Mouse (Mus musculus): Measurements from ENCODE around the gene Npdc1. TPM values are rescaled to one million over a fixed set of nuclear protein-coding genes. Genes with fewer than 3 reads are reported as not detected.

Npdc1 gene
- total and polyA plus RNA-seq, 2 experiments from 2014 or later = 21.0 to 43.0 TPM

DNA sequence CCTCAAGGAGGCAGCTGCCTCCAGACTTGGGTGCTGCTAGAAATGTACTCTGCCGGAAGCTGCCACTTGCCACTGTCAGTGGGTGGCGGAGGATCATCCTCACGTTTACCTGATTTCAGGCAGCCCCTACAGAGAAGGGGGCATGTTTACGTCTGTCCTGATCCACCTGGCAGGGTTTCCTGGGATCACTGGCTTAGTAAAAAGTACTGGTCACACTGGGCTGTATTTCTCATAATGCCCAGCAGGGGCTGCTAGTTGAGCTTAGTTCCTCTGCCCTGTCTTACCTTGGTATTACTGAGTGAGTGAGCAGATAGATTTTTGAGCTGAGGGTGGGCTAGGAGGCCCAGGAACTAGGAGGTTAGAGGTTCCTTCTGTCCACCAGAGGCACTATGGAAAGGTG lies 22.6 kb upstream of the Npdc1 start:
- no peak for ATAC-seq (ENCODE audit: insufficient read depth, low read depth)
- Histone ChIP-seq H3K4me3 (ENCODE audit: low read depth, low read length) (no peak overlapping the region), H3K4me2 (ENCODE audit: low read depth, low read length) (no peak overlapping the region), H3K36me3 (replicated peaks; ENCODE audit: control insufficient read depth, insufficient read depth, low read length) (peaks cover 30% of the 10 kb centered on the region), H3K9me3 (replicated peaks; ENCODE audit: control insufficient read depth, low read length) (no peaks in the 10 kb centered on the region), H3K27ac (ENCODE audit: low read depth) (no peak overlapping the region), H3K9ac (replicated peaks; ENCODE audit: low read depth, low read length) (no peak overlapping the region), H3K4me1 (ENCODE audit: control insufficient read depth, insufficient read depth) (peaks cover 17% of the 10 kb centered on the region), H3K27me3 (ENCODE audit: control insufficient read depth, insufficient read depth, low read length) (no peaks in the 10 kb centered on the region)
- no peak for DNase-seq (ENCODE audit: low spot score)
- peak; percentile 69 for TF ChIP-seq CTCF (IDR thresholded peaks at IDR 0.05; ENCODE audit: low read depth)
- no peak for TF ChIP-seq EP300 (IDR thresholded peaks at IDR 0.05; ENCODE audit: low read depth)
- 62% methylated on average over 4 of the region's 4 CpGs for WGBS

DNA sequence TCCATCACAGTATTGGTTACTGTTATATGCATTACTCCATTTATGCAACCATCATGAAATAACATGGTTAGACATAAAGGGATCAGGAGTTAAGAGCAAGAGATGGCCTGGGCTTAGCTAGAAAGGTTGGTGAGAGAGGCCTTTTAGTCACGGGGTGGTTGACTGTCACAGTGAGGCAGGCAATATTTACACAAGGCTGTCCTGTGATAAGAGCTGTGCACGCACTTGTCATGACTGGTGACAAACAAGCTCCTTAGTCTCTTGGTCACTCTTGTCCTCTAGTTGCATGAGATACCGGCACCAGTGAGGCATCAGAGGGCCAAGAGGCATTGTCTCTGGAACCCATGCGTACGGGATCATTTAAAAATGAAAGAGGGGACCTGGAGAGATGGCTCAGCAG lies 14.7 kb upstream of the Npdc1 start:
- no peak overlapping the region for H3K4me2 ChIP-seq (ENCODE audit: low read depth, low read length)
- no peaks in the 10 kb centered on the region for H3K27me3 ChIP-seq (ENCODE audit: control insufficient read depth, insufficient read depth, low read length)
- no peak overlapping the region for H3K4me3 ChIP-seq (ENCODE audit: low read depth, low read length)
- TF ChIP-seq EP300 (IDR thresholded peaks at IDR 0.05; ENCODE audit: low read depth) (no peak), CTCF (IDR thresholded peaks at IDR 0.05; ENCODE audit: low read depth) (no peak)
- H3K9me3 ChIP-seq (replicated peaks; ENCODE audit: control insufficient read depth, low read length) = no peaks in the 10 kb centered on the region
- H3K9ac ChIP-seq (replicated peaks; ENCODE audit: low read depth, low read length) = no peak overlapping the region
- ATAC-seq (ENCODE audit: insufficient read depth, low read depth) = no peak
- DNase-seq (ENCODE audit: low spot score) = no peak
- no peaks in the 10 kb centered on the region for H3K4me1 ChIP-seq (ENCODE audit: control insufficient read depth, insufficient read depth)
- no peaks in the 10 kb centered on the region for H3K36me3 ChIP-seq (replicated peaks; ENCODE audit: control insufficient read depth, insufficient read depth, low read length)
- no peak overlapping the region for H3K27ac ChIP-seq (ENCODE audit: low read depth)
- WGBS = 57% methylated on average over 5 of the region's 5 CpGs

DNA sequence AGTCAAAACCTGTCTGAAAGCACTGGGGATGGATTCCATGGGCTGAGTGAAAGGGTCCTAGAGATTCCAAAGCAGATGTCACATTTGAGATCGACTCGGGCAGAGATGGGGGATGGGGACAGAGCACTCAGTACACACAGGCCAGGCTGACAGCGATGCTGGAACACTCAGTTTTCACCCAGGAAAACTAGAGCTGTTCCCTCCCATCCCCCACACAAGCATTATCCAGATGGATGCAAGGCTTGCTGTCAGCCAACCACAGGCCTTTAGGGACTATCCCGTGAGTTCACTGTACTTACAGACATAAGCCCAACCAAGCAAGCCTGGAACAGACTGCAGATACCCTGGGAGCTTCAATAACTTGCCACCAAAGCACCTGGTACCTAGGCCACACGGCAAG lies 7.9 kb upstream of the Npdc1 start:
- H3K27ac ChIP-seq (ENCODE audit: low read depth) = no peak overlapping the region
- H3K4me1 ChIP-seq (ENCODE audit: control insufficient read depth, insufficient read depth) = peaks cover 5% of the 10 kb centered on the region; the same call in 1 of the 2 replicates
- H3K27me3 ChIP-seq (ENCODE audit: control insufficient read depth, insufficient read depth, low read length) = peaks cover 29% of the 10 kb centered on the region
- 58% methylated on average over 5 of the region's 5 CpGs for WGBS
- no peak for TF ChIP-seq EP300 (IDR thresholded peaks at IDR 0.05; ENCODE audit: low read depth)
- no peak for TF ChIP-seq CTCF (IDR thresholded peaks at IDR 0.05; ENCODE audit: low read depth)
- H3K36me3 ChIP-seq (replicated peaks; ENCODE audit: control insufficient read depth, insufficient read depth, low read length) = no peaks in the 10 kb centered on the region
- H3K4me3 ChIP-seq (ENCODE audit: low read depth, low read length) = no peak overlapping the region
- no peak for ATAC-seq (ENCODE audit: insufficient read depth, low read depth)
- DNase-seq (ENCODE audit: low spot score) = no peak
- no peak overlapping the region for H3K4me2 ChIP-seq (ENCODE audit: low read depth, low read length)
- H3K9me3 ChIP-seq (replicated peaks; ENCODE audit: control insufficient read depth, low read length) = no peaks in the 10 kb centered on the region
- H3K9ac ChIP-seq (replicated peaks; ENCODE audit: low read depth, low read length) = no peak overlapping the region

DNA sequence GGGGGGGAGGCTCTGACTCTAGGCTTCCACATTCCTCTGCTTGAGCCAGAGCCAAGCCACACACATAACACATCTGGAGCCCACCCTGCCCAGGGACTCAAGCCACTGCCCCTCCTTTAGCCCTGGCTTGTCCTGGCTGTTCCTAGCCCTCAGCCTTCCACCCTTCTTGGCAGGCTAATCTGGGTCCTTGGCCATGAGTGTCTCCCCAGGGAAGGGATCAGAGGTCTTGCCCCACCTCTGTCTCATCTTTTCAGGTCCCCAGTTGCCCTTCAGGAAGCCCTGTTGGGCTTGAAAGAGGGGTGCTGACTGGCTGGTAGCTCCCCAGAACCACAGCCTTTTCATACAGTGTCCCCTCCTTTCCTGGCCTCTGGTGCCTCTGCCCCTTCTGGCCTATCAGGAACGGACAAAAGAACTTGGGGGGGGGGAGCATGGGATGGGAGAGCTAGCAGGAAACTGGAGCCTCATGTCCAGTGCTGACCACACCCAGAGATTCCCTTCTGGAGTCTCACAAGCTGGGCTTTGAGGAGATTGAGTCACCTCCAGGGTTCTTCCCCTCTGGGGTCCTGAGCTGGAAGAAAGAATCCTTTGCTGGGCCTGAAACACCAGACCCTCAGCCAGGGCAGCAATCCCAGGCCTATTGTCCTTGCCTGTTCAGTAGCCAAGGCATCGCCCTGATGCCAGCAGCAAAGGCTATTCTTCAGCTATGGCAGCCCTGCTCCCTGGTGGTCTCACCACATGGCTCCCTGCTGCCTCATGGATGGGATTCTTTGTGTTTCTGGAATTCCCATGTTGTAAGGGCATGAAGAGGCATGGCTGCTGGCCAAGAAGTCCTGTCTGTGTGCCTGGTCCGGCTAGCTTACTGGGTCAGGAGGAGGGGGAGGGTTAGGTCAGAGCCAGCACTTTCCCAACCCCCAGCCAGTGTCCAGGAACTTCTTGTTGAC lies 4.6 kb upstream of the Npdc1 start:
- Histone ChIP-seq H3K27ac (ENCODE audit: low read depth) (no peak overlapping the region; the same call in 1 of the 2 replicates), H3K36me3 (replicated peaks; ENCODE audit: control insufficient read depth, insufficient read depth, low read length) (no peaks in the 10 kb centered on the region), H3K27me3 (ENCODE audit: control insufficient read depth, insufficient read depth, low read length) (peaks cover 62% of the 10 kb centered on the region), H3K4me3 (ENCODE audit: low read depth, low read length) (no peak overlapping the region), H3K9me3 (replicated peaks; ENCODE audit: control insufficient read depth, low read length) (no peaks in the 10 kb centered on the region), H3K4me1 (ENCODE audit: control insufficient read depth, insufficient read depth) (peaks cover 5% of the 10 kb centered on the region; the same call in 1 of the 2 replicates), H3K9ac (replicated peaks; ENCODE audit: low read depth, low read length) (no peak overlapping the region), H3K4me2 (ENCODE audit: low read depth, low read length) (no peak overlapping the region)
- ATAC-seq (ENCODE audit: insufficient read depth, low read depth) (peak; percentile 37; the same call in 1 of the 2 replicates), DNase-seq (ENCODE audit: low spot score) (peak; percentile 25)
- 26% methylated on average over 3 of the region's 3 CpGs for WGBS
- no peak for TF ChIP-seq CTCF (IDR thresholded peaks at IDR 0.05; ENCODE audit: low read depth)
- TF ChIP-seq EP300 (IDR thresholded peaks at IDR 0.05; ENCODE audit: low read depth) = no peak

DNA sequence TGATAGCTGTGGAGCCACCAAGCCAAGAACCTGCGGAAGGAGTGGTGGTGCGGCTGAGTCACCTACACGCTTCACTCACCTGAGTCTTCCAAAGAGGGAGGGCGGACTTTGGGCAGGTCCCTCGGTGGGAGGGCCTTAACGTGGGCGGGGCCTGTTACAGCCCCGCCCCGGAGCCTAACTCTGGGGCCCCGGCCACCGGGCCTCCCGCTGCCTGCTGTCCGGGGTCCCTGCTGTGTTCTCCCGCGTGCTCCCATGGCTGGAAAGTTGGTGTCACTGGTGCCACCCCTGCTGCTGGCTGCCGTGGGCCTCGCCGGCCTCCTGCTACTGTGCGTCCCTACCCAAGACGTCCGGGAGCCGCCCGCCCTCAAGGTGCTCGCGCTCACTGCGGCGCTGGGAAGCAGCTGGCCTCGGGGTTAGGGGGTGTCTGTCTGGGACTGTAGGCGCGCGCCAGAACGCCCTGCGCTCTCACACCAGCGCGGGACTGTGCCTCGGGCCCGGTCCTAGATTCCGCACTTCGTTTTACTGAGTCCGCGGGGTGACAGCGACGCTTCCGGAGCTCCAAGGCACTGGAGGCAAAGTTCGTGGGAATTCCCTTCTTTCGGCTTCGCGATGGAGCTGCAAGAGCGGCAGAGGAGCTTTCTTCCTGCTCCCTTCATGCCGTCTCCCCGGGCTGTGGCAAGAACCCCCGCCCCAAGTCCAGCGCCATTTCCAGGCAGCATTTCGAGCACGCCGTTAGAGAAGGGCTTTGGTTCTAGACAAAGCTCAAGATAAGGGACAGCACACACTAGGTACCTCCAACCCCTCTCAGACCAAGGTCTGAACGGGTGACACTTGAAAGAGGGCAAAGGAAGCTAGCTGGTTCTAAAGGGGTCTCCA lies 3.2 kb upstream of the Npdc1 start, which contains the start of gene Entpd2:
Gene Entpd2 (plus strand): TSS at position 154 of the 876 bp plus-strand sequence.
- Histone ChIP-seq H3K27ac (ENCODE audit: low read depth) (no peak within 1 kb of the TSS; the same call in 1 of the 2 replicates), H3K4me1 (ENCODE audit: control insufficient read depth, insufficient read depth) (peaks cover 5% of the 10 kb centered on the region; the same call in 1 of the 2 replicates), H3K4me3 (ENCODE audit: low read depth, low read length) (peak within 1 kb of the TSS; percentile 42), H3K4me2 (ENCODE audit: low read depth, low read length) (peak within 1 kb of the TSS; percentile 60), H3K9me3 (replicated peaks; ENCODE audit: control insufficient read depth, low read length) (no peaks in the 10 kb centered on the region), H3K36me3 (replicated peaks; ENCODE audit: control insufficient read depth, insufficient read depth, low read length) (no peaks in the 10 kb centered on the region), H3K27me3 (ENCODE audit: control insufficient read depth, insufficient read depth, low read length) (peaks cover 76% of the 10 kb centered on the region), H3K9ac (replicated peaks; ENCODE audit: low read depth, low read length) (no peak within 1 kb of the TSS)
- DNase-seq (ENCODE audit: low spot score) (peak; percentile 13), ATAC-seq (ENCODE audit: insufficient read depth, low read depth) (0 out of 2 replicates have a peak, but pooled peaks have one; percentile 13)
- TF ChIP-seq CTCF (IDR thresholded peaks at IDR 0.05; ENCODE audit: low read depth) (no peak), EP300 (IDR thresholded peaks at IDR 0.05; ENCODE audit: low read depth) (no peak)
- WGBS = 3% methylated on average over 52 of the region's 57 CpGs

Measured in heart, postnatal 0 days (tissue).